Mouse (Mus musculus): ENCODE measurements around the gene Lman2.

DNA sequence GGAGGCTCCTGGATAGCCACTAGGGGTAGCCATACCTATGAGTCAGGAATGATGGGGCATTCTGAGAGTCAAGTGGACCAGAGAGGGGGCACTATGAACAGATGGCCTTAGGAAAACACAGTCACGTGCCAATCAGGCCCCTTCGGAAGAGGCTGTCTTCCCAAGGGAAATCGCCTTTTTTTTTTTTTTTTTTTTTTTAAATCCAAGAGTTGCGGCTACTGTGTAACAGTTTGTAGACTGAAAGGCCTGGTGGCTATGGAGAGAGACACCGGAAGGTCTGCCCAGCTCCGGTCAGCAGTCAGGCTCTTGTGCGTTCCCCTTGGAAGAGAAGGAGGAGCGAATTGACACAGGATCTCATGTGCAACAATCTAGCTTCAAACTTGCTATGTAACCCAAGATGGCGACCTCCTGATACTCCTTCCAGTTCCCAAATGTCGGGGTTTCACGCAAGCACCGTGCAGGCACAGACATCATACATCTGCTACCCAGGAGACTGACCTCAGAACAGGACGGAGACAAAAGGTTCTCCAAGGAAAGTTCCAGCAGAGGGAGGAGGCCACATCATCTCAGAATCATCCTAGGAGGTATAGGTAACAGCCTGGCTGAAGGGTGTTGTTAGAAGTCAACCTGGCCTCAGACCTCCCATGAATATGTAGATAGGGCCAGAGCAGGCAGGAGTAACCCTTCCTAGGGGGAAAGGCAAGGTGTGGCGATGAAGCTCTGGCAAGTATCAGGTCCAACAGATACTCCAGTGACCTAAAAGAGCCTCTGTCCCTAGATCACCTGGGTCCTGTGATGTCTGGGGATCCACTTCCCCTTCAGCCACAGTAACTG is 31.8 kb downstream of the Lman2 start:
- TF ChIP-seq GATA1 (IDR thresholded peaks at IDR 0.05; ENCODE audit: borderline replicate concordance, low read length) (no peak), FLI1 (IDR thresholded peaks at IDR 0.05; ENCODE audit: low read length) (no peak)
